Mouse (Mus musculus): ENCODE results near the gene Col16a1.

The Col16a1 gene

GRCm38 (mm10) chr4:130045609-130046008, 2.0 kb upstream of the Col16a1 start:
- DNase-seq (ENCODE audit: extremely low read depth, low read depth): no peak

GRCm38 (mm10) chr4:130048203-130048479, 501 bp downstream of the Col16a1 start:
- no peak for DNase-seq (ENCODE audit: extremely low read depth, low read depth)

GRCm38 (mm10) chr4:130050056-130050824, 2.6 kb downstream of the Col16a1 start:
- no peak for DNase-seq (ENCODE audit: extremely low read depth, low read depth)

- no peak for DNase-seq (ENCODE audit: extremely low read depth, low read depth)
Observed at GRCm38 (mm10) chr4:130052283-130052682, 4.6 kb downstream of the Col16a1 start.

- DNase-seq (ENCODE audit: extremely low read depth, low read depth): no peak
Observed at GRCm38 (mm10) chr4:130053111-130053510, 5.5 kb downstream of the Col16a1 start.

GRCm38 (mm10) chr4:130054727-130055126, 7.1 kb downstream of the Col16a1 start:
- DNase-seq (ENCODE audit: extremely low read depth, low read depth): no peak

- DNase-seq (ENCODE audit: extremely low read depth, low read depth): no peak
Observed at GRCm38 (mm10) chr4:130055160-130056010, 7.7 kb downstream of the Col16a1 start.

GRCm38 (mm10) chr4:130056011-130056322, 8.3 kb downstream of the Col16a1 start:
- no peak for DNase-seq (ENCODE audit: extremely low read depth, low read depth)

GRCm38 (mm10) chr4:130056471-130056870, 8.8 kb downstream of the Col16a1 start:
- DNase-seq (ENCODE audit: extremely low read depth, low read depth): no peak

GRCm38 (mm10) chr4:130060937-130061336, 13.3 kb downstream of the Col16a1 start:
- no peak for DNase-seq (ENCODE audit: extremely low read depth, low read depth)

GRCm38 (mm10) chr4:130063191-130063590, 15.6 kb downstream of the Col16a1 start:
- no peak for DNase-seq (ENCODE audit: extremely low read depth, low read depth)

- no peak for DNase-seq (ENCODE audit: extremely low read depth, low read depth)
Observed at GRCm38 (mm10) chr4:130066816-130067215, 19.2 kb downstream of the Col16a1 start.

GRCm38 (mm10) chr4:130070523-130070922, 22.9 kb downstream of the Col16a1 start:
- DNase-seq (ENCODE audit: extremely low read depth, low read depth): no peak

GRCm38 (mm10) chr4:130071758-130072157, 24.1 kb downstream of the Col16a1 start:
- DNase-seq (ENCODE audit: extremely low read depth, low read depth): peak; percentile 6

- DNase-seq (ENCODE audit: extremely low read depth, low read depth): no peak
Observed at GRCm38 (mm10) chr4:130073367-130073766, 25.7 kb downstream of the Col16a1 start.

- DNase-seq (ENCODE audit: extremely low read depth, low read depth): no peak
Observed at GRCm38 (mm10) chr4:130074761-130075515, 27.3 kb downstream of the Col16a1 start.

GRCm38 (mm10) chr4:130076856-130077255, 29.2 kb downstream of the Col16a1 start:
- no peak for DNase-seq (ENCODE audit: extremely low read depth, low read depth)

- DNase-seq (ENCODE audit: extremely low read depth, low read depth): no peak
Observed at GRCm38 (mm10) chr4:130078816-130079485, 31.3 kb downstream of the Col16a1 start.

- no peak for DNase-seq (ENCODE audit: extremely low read depth, low read depth)
Observed at GRCm38 (mm10) chr4:130079521-130079920, 31.9 kb downstream of the Col16a1 start.

GRCm38 (mm10) chr4:130081345-130082190, 33.9 kb downstream of the Col16a1 start:
- no peak for DNase-seq (ENCODE audit: extremely low read depth, low read depth)

- DNase-seq (ENCODE audit: extremely low read depth, low read depth): no peak
Observed at GRCm38 (mm10) chr4:130082211-130082610, 34.6 kb downstream of the Col16a1 start.
